Mouse (Mus musculus) small intestine, adult 2 months (tissue): ENCODE measurements at regions not wholly inside any gene's neighbourhood (a gene's known extent, or its start where the extent isn't known, plus 50 kb on each side); places are given as distances from the start of the nearest gene placed in this dataset.

Source experiments
- H3K27ac ChIP-seq: fragments of 200-500 bp; 2 replicates; pipeline ENCODE4 v1.5.1; 2012; ENCODE audit warnings: low read depth, low read length, control low read depth, inconsistent platforms; ENCODE audit not compliant: insufficient read depth
- H3K27me3 ChIP-seq: fragments of 200-500 bp; 2 replicates; pipeline ENCODE4 v1.6.1; 2012; ENCODE audit warnings: mild to moderate bottlenecking, moderate library complexity, low read length, inconsistent platforms; ENCODE audit not compliant: control insufficient read depth, insufficient read depth
- H3K36me3 ChIP-seq: fragments of 200-500 bp; 2 replicates; pipeline ENCODE4 v1.6.1; 2012; ENCODE audit warnings: mild to moderate bottlenecking, low read length, control low read depth, inconsistent platforms; ENCODE audit not compliant: control insufficient read depth, insufficient read depth
- H3K4me1 ChIP-seq: fragments of 200-500 bp; 2 replicates; pipeline ENCODE4 v1.6.1; 2012; ENCODE audit warnings: low read length, inconsistent platforms, mixed read lengths; ENCODE audit not compliant: control insufficient read depth, insufficient read depth, insufficient read length
- H3K4me3 ChIP-seq: fragments of 200-500 bp; 2 replicates; pipeline ENCODE4 v1.5.1; 2012; ENCODE audit warnings: low read depth, mild to moderate bottlenecking, control low read depth, inconsistent platforms, low read length, moderate library complexity
- CTCF ChIP-seq: fragments of 200-500 bp; IDR thresholded peaks from 2 replicates; pipeline ENCODE4 v1.5.1; 2012; ENCODE audit warnings: low read depth, mild to moderate bottlenecking, control low read depth, inconsistent platforms, low read length, moderate library complexity, mixed read lengths; ENCODE audit not compliant: insufficient replicate concordance, insufficient read length; ENCODE audit errors: extremely low read depth
- POLR2A ChIP-seq: fragments of 200-500 bp; IDR thresholded peaks from 2 replicates; pipeline ENCODE4 v1.6.1; 2012; ENCODE audit warnings: low read depth, mild to moderate bottlenecking, control low read depth, inconsistent platforms, low read length, moderate library complexity
- WGBS: fragments of 180-500 bp; shearing (Covaris S2); methylation state at CpG from one replicate; pipeline ENCODE4 v1.1.7; 2018; 5-methylcytosine and 5-hydroxymethylcytosine counted together

DNA sequence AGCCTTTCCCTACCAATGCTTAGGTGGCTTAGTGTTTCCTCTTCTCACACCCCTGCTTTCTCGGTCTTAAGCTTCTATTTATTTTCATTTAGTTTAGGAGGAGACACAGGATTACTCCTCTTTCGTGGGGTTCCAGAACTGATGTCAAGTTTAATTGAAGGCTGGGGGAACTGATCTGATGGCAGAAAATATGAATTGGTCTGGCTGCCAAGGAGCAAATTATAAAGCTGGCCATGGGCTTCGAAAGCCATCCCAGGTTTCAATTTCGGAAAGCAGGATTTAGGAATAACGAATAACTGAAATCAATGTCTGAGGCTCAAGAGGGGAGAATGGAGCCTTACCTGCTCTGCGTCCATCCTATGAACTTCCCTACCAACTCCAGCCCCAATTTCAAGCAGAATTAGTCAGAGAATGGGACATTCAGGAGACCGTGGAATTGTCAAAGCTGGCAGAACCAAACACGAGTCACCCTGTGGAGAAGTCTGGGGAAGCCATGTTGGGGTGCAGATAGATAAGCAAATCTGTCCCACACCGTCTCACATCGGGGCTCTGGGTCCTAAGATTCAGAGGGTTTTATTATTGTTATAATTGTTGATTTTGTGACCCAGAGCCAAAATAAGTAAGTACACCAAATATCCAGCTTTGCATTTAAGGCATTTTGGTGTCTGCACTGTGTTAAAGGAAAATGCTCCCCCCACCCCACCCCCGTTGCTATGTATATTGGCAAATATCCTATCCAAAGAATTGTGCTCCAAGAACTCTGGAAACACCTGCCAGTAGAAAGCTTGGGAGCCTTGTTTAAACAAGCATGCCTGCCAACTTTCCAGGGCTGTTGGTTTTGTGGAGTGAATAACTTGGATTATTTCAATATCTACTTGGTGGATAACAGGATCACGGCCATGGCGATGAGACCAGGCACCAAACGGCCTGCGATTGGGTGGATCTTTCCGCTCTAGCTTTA, 56.5 kb upstream of the Tgfbr2 start:
- no peak for TF ChIP-seq POLR2A
- no peak for TF ChIP-seq CTCF
- 39% methylated on average over 16 of the region's 16 CpGs for WGBS
- Histone ChIP-seq H3K4me1 (no peaks in the 10 kb centered on the region), H3K27ac (0 out of 2 replicates have a peak overlapping the region, but pooled peaks have one; percentile 16), H3K36me3 (no peaks in the 10 kb centered on the region), H3K27me3 (no peaks in the 10 kb centered on the region), H3K4me3 (no peak overlapping the region)

DNA sequence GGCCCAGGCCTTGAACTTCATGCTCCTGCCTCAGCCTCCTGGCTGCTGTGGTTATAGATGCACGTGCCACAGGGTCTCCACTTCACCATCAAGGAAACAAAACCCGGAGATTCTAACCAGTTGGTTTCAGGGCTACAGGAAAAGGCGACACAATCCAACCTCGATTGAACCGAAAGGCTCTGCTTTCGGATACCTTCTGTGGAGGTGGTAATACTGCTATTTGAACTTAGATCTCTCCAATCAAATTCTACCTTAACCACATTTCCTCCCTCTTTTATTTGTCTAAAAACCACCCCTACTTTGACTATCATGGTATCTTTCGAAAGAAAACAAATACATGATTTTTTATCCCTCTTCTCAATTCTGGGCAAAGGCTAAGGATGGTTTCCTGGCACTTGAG, 55.2 kb upstream of the Tgfbr2 start:
- TF ChIP-seq CTCF (no peak), POLR2A (no peak)
- Histone ChIP-seq H3K4me1 (no peaks in the 10 kb centered on the region), H3K4me3 (no peak overlapping the region), H3K27ac (no peak overlapping the region), H3K36me3 (no peaks in the 10 kb centered on the region), H3K27me3 (no peaks in the 10 kb centered on the region)
- 83% methylated on average over 7 of the region's 7 CpGs for WGBS

DNA sequence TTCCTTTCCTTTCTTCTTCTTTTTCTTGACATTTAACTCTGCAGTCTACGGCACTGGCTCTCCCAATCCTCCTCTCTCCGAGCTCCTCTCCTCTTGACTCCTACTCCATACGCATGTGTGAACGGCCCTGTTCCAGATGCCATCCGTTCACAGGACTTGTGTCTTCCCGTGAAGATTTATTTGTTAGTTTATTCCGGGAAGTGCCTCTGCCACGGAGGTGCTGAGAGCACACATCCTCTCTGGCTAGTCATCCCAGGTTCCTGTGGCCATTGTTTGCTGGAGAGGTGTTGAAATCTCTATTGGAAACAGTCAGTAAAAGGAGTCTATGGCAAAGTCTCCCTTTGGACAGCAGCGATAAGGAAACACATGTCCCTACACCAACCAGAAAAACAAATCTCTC, 53.3 kb upstream of the Tgfbr2 start:
- H3K27me3 ChIP-seq: no peaks in the 10 kb centered on the region
- H3K4me1 ChIP-seq: no peaks in the 10 kb centered on the region
- no peaks in the 10 kb centered on the region for H3K36me3 ChIP-seq
- no peak overlapping the region for H3K27ac ChIP-seq
- H3K4me3 ChIP-seq: no peak overlapping the region
- WGBS: 70% methylated on average over 9 of the region's 9 CpGs
- TF ChIP-seq CTCF (no peak), POLR2A (no peak)

DNA sequence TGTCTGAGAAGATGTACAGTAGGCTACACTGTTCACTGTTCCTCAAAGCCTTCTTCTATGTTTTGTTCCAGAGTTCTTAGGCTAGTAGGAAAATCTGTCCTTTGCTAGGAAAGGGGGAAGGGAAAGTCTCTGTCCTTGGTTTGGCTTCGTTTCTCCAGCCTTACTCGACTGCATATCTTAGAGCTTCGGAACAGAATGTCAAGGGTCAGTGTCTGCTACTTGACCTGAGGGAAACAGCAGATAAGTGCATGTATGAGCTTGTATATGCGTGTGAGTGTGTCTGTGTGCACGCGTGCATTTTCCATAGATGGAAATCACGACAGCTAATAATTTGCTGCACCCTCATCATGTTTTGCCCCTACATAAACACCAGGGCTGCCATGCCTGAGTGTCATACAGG, 52.6 kb upstream of the Tgfbr2 start:
- 62% methylated on average over 7 of the region's 7 CpGs for WGBS
- H3K4me3 ChIP-seq: no peak overlapping the region
- H3K27ac ChIP-seq: no peak overlapping the region
- H3K36me3 ChIP-seq: no peaks in the 10 kb centered on the region
- no peak for TF ChIP-seq POLR2A
- TF ChIP-seq CTCF: no peak
- H3K27me3 ChIP-seq: no peaks in the 10 kb centered on the region
- no peaks in the 10 kb centered on the region for H3K4me1 ChIP-seq
